Mouse (Mus musculus) left cerebral cortex, postnatal 14 days (tissue): ENCODE results near the gene Exoc2. TPM values are rescaled to one million over a fixed set of nuclear protein-coding genes. Genes with fewer than 3 reads are reported as not detected.

ENCODE experiments used
- total RNA-seq, 2 experiments: library from RNA; stranded (reverse); gene quantifications; 2 replicates each; pipeline ENCODE4 v1.2.3; 2021

The Exoc2 gene
- total RNA-seq, 2 experiments from 2014 or later = 41.6 to 41.8 TPM

Other genes with a start within 250 kb of the Exoc2 start
- under 1 TPM; 0.13 to 0.93 TPM for gene Irf4, start 224.9 kb downstream of the Exoc2 start, total RNA-seq
- gene Hus1b, start 26.3 kb downstream of the Exoc2 start, total RNA-seq = under 1 TPM; 0.47 to 0.59 TPM
- gene Gm5447, start 111 bp upstream of the Exoc2 start, total RNA-seq = under 1 TPM in 1 of 2 experiments, not detected in 1; 0.20 TPM